Mouse (Mus musculus): ENCODE results near the gene Gm10972. TPM values are rescaled to one million over a fixed set of nuclear protein-coding genes. Genes with fewer than 3 reads are reported as not detected.
A peak's percentile ranks its signal among the peaks of the same experiment; 100 is the strongest.
"Not testable (repeated sequence)": the region's sequence is repeated elsewhere in the genome, so short reads cannot be mapped to it uniquely, and the experiment has no call there.

Gene Gm10972
- polyA plus RNA-seq (2014; fragmentation: Nextera tagmentation; extraction: Ambion mirVana) = not detected in 2 replicates

DNA sequence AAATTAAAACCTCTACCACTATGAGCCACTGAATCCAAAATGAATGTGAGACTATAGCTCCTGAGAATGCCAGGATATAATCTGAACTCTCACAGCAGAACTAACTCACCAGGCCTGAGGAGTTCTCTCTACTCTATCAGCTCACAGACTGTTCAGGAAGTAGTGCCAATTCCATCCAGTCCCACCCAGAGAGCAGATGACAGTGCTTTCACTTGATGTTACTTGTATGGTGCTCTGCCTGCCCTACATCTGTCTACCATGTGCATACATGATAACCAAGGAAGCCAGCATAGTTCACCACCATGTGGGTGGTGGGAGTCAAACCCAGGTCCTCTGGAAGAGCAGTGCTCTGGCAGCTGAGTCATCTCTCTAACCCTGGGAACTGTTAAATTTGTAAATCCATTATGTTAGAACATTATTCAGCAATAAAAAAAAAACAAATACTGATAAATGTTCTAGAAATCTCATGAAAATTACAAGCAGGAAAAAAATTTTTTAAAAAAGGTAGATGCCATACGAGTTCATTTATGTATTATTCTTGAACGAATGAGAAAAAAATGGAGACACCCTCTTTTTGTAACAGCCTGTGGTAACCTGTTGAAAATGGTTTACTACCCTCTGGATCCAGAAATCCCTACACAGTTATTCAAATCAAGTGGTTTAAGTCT lies at the start of gene Gm10972:
Gene Gm10972, plus strand, starts transcription at position 618 of the 668 bp plus-strand sequence.
- ATAC-seq (ENCODE audit: low FRiP score) = not testable (repeated sequence)
- WGBS = 85% methylated on average over 2 of the region's 2 CpGs

DNA sequence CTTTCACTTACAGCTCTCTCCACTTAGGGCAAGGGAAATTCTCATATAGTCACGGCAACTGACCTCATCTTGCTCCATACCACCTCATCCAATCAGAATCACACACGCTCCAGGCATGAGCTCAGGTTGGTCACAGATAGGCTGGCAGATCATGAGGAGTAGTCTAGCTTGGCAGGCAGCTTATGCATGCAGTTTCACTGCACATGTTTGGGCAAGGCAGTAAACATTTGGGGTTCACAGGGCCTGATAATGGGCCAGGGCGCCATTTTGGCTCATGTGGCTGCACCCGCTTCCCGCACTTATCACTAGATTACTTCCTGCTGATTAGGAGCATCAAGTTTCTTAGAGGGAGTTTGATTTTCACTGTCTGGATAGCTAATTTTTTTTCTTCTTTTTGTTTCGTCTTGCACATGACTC lies 47.0 kb upstream of the Gm10972 start:
- no peak overlapping the region for H3K4me2 ChIP-seq (replicated peaks)
- no peak overlapping the region for H3K27ac ChIP-seq
- H3K27me3 ChIP-seq (ENCODE audit: control insufficient read depth, insufficient read depth, low read length) = no peaks in the 10 kb centered on the region
- no peak overlapping the region for H3K4me3 ChIP-seq (replicated peaks; ENCODE audit: low read length)
- WGBS = 94% methylated on average over 6 of the region's 6 CpGs
- no peak for DNase-seq (ENCODE audit: low spot score)
- H3K9me3 ChIP-seq (ENCODE audit: control insufficient read depth, low read length) = 0 out of 2 replicates have a peak, but pooled peaks cover 7% of the 10 kb centered on the region
- ATAC-seq (ENCODE audit: low FRiP score) = no peak
- no peak overlapping the region for H3K9ac ChIP-seq
- no peaks in the 10 kb centered on the region for H3K4me1 ChIP-seq (replicated peaks; ENCODE audit: control insufficient read depth, insufficient read depth, low read length)
- no peaks in the 10 kb centered on the region for H3K36me3 ChIP-seq (replicated peaks; ENCODE audit: control insufficient read depth, insufficient read depth)

More for the DNA sequence above, at the start of gene Gm10972:
- H3K36me3 ChIP-seq (replicated peaks; ENCODE audit: control insufficient read depth, insufficient read depth); H3K4me1 ChIP-seq (replicated peaks; ENCODE audit: control insufficient read depth, insufficient read depth, low read length); H3K4me3 ChIP-seq (replicated peaks; ENCODE audit: low read length); H3K9ac ChIP-seq; H3K4me2 ChIP-seq (replicated peaks); H3K27ac ChIP-seq; H3K9me3 ChIP-seq (ENCODE audit: control insufficient read depth, low read length); DNase-seq (ENCODE audit: low spot score); H3K27me3 ChIP-seq (ENCODE audit: control insufficient read depth, insufficient read depth, low read length): not testable (repeated sequence)

- 0 out of 2 replicates have a peak, but pooled peaks cover 7% of the 10 kb centered on the region for H3K9me3 ChIP-seq (ENCODE audit: control insufficient read depth, low read length)
- H3K4me3 ChIP-seq (replicated peaks; ENCODE audit: low read length) = no peak overlapping the region
- H3K9ac ChIP-seq = no peak overlapping the region
- ATAC-seq (ENCODE audit: low FRiP score) (no peak), DNase-seq (ENCODE audit: low spot score) (no peak)
- no peak overlapping the region for H3K27ac ChIP-seq
- H3K36me3 ChIP-seq (replicated peaks; ENCODE audit: control insufficient read depth, insufficient read depth) = no peaks in the 10 kb centered on the region
- no peak overlapping the region for H3K4me2 ChIP-seq (replicated peaks)
- WGBS = 76% methylated on average over 3 of the region's 3 CpGs
- no peaks in the 10 kb centered on the region for H3K4me1 ChIP-seq (replicated peaks; ENCODE audit: control insufficient read depth, insufficient read depth, low read length)
- H3K27me3 ChIP-seq (ENCODE audit: control insufficient read depth, insufficient read depth, low read length) = no peaks in the 10 kb centered on the region
Observed at GRCm38 (mm10) chr3:94597224-94597779, 45.6 kb upstream of the Gm10972 start.

- H3K4me2 ChIP-seq (replicated peaks) = no peak overlapping the region
- H3K4me3 ChIP-seq (replicated peaks; ENCODE audit: low read length) = no peak overlapping the region
- H3K9ac ChIP-seq = no peak overlapping the region
- no peaks in the 10 kb centered on the region for H3K9me3 ChIP-seq (ENCODE audit: control insufficient read depth, low read length)
- ATAC-seq (ENCODE audit: low FRiP score) (no peak), DNase-seq (ENCODE audit: low spot score) (peak; percentile 75)
- no peaks in the 10 kb centered on the region for H3K4me1 ChIP-seq (replicated peaks; ENCODE audit: control insufficient read depth, insufficient read depth, low read length)
- 0% methylated on average over 4 of the region's 4 CpGs for WGBS
- no peaks in the 10 kb centered on the region for H3K36me3 ChIP-seq (replicated peaks; ENCODE audit: control insufficient read depth, insufficient read depth)
- H3K27ac ChIP-seq = no peak overlapping the region
- no peaks in the 10 kb centered on the region for H3K27me3 ChIP-seq (ENCODE audit: control insufficient read depth, insufficient read depth, low read length)
Observed at GRCm38 (mm10) chr3:94601959-94602358, 41.0 kb upstream of the Gm10972 start.

DNA sequence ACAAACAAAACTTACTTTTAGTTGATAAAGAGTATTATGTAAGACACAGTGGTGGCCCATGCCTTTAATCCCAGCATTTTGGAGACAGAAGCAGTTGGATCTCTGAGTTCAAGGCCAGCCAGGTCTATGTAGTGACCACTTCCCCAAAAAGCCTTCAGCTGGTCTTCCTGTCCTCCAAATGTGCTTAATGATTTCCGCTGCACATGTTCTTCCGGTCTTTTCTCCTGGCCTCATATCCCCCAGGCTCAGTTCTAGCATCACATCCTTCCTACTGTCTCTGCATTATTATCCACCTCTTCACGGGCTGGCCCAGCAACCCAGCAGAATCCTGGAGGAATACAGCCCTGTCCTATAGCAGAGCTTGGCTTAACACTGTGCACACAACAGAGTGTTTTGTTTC lies 33.3 kb upstream of the Gm10972 start:
- 92% methylated on average over 3 of the region's 3 CpGs for WGBS
- no peak overlapping the region for H3K4me3 ChIP-seq (replicated peaks; ENCODE audit: low read length)
- ATAC-seq (ENCODE audit: low FRiP score) = no peak

GRCm38 (mm10) chr3:94610581-94610980 lies 32.3 kb upstream of the Gm10972 start:
- WGBS = 83% methylated on average over 2 of the region's 2 CpGs
- Histone ChIP-seq H3K9ac (no peak overlapping the region), H3K27me3 (ENCODE audit: control insufficient read depth, insufficient read depth, low read length) (no peaks in the 10 kb centered on the region), H3K9me3 (ENCODE audit: control insufficient read depth, low read length) (no peaks in the 10 kb centered on the region), H3K4me2 (replicated peaks) (no peak overlapping the region), H3K36me3 (replicated peaks; ENCODE audit: control insufficient read depth, insufficient read depth) (no peaks in the 10 kb centered on the region), H3K27ac (no peak overlapping the region), H3K4me3 (replicated peaks; ENCODE audit: low read length) (no peak overlapping the region), H3K4me1 (replicated peaks; ENCODE audit: control insufficient read depth, insufficient read depth, low read length) (no peaks in the 10 kb centered on the region)
- ATAC-seq (ENCODE audit: low FRiP score) (no peak), DNase-seq (ENCODE audit: low spot score) (no peak)

More for the DNA sequence above, 33.3 kb upstream of the Gm10972 start:
- no peaks in the 10 kb centered on the region for H3K9me3 ChIP-seq (ENCODE audit: control insufficient read depth, low read length)
- H3K27me3 ChIP-seq (ENCODE audit: control insufficient read depth, insufficient read depth, low read length) = no peaks in the 10 kb centered on the region
- no peak for DNase-seq (ENCODE audit: low spot score)
- no peak overlapping the region for H3K9ac ChIP-seq
- H3K4me2 ChIP-seq (replicated peaks) = no peak overlapping the region
- no peaks in the 10 kb centered on the region for H3K36me3 ChIP-seq (replicated peaks; ENCODE audit: control insufficient read depth, insufficient read depth)
- H3K4me1 ChIP-seq (replicated peaks; ENCODE audit: control insufficient read depth, insufficient read depth, low read length) = no peaks in the 10 kb centered on the region
- no peak overlapping the region for H3K27ac ChIP-seq

DNA sequence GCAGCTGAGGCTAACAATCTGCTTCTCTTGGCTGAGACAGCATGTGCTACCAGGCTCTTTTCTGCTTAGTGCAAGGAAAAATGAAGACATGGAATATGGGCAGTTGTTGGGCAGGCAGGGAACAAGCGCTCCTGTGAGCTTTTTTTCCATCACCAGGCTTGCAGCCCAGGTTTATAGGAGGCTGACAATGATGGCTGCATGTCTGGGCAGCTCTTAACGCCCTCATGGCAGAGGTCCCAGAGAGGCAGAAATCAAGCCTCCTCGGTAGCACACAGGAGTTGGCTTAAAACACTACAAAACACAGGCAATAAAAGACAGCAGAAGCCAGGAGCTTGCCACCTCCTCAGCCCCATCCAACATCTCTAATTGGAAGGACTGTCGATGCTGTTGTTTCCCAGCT lies 31.6 kb upstream of the Gm10972 start:
- Histone ChIP-seq H3K9me3 (ENCODE audit: control insufficient read depth, low read length) (no peaks in the 10 kb centered on the region), H3K9ac (no peak overlapping the region), H3K4me2 (replicated peaks) (no peak overlapping the region), H3K27me3 (ENCODE audit: control insufficient read depth, insufficient read depth, low read length) (no peaks in the 10 kb centered on the region), H3K27ac (no peak overlapping the region), H3K4me3 (replicated peaks; ENCODE audit: low read length) (no peak overlapping the region), H3K36me3 (replicated peaks; ENCODE audit: control insufficient read depth, insufficient read depth) (no peaks in the 10 kb centered on the region), H3K4me1 (replicated peaks; ENCODE audit: control insufficient read depth, insufficient read depth, low read length) (no peaks in the 10 kb centered on the region)
- DNase-seq (ENCODE audit: low spot score) (no peak), ATAC-seq (ENCODE audit: low FRiP score) (no peak)
- 63% methylated on average over 4 of the region's 4 CpGs for WGBS

DNA sequence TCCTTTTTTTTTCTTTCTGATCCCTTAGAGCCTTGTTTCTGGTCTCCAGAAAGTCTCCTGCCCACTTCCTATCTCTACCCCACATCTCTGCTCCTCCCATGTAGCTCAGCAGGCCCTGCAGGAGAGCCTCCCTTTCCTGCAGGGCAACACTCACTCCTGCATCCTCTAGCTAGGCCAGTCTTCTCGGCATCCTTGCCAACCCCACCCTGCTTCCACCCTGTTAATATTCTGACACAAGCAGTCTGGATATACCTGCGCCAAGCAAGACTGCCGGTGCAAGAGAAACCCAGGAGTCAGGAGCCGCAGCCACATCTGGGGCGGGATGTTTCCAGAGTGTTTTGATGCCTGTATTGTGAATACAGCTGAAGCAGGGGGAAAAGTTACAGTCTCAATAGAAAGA lies 31.1 kb upstream of the Gm10972 start:
- Histone ChIP-seq H3K4me2 (replicated peaks) (no peak overlapping the region), H3K4me3 (replicated peaks; ENCODE audit: low read length) (no peak overlapping the region), H3K9ac (no peak overlapping the region), H3K4me1 (replicated peaks; ENCODE audit: control insufficient read depth, insufficient read depth, low read length) (no peaks in the 10 kb centered on the region), H3K9me3 (ENCODE audit: control insufficient read depth, low read length) (no peaks in the 10 kb centered on the region), H3K27ac (no peak overlapping the region), H3K36me3 (replicated peaks; ENCODE audit: control insufficient read depth, insufficient read depth) (no peaks in the 10 kb centered on the region), H3K27me3 (ENCODE audit: control insufficient read depth, insufficient read depth, low read length) (no peaks in the 10 kb centered on the region)
- 81% methylated on average over 5 of the region's 5 CpGs for WGBS
- DNase-seq (ENCODE audit: low spot score) (no peak), ATAC-seq (ENCODE audit: low FRiP score) (no peak)

GRCm38 (mm10) chr3:94612274-94612673 lies 30.6 kb upstream of the Gm10972 start:
- DNase-seq (ENCODE audit: low spot score) (no peak), ATAC-seq (ENCODE audit: low FRiP score) (no peak)
- WGBS = 75% methylated on average over 1 of the region's 1 CpGs
- no peak overlapping the region for H3K27ac ChIP-seq
- no peaks in the 10 kb centered on the region for H3K27me3 ChIP-seq (ENCODE audit: control insufficient read depth, insufficient read depth, low read length)
- no peak overlapping the region for H3K4me3 ChIP-seq (replicated peaks; ENCODE audit: low read length)
- H3K4me1 ChIP-seq (replicated peaks; ENCODE audit: control insufficient read depth, insufficient read depth, low read length) = no peaks in the 10 kb centered on the region
- no peaks in the 10 kb centered on the region for H3K36me3 ChIP-seq (replicated peaks; ENCODE audit: control insufficient read depth, insufficient read depth)
- H3K9me3 ChIP-seq (ENCODE audit: control insufficient read depth, low read length) = no peaks in the 10 kb centered on the region
- H3K9ac ChIP-seq = no peak overlapping the region
- no peak overlapping the region for H3K4me2 ChIP-seq (replicated peaks)
